Mouse (Mus musculus) heart, embryonic 14.5 days (tissue): Measurements from ENCODE around the gene Myof. TPM values are rescaled to one million over a fixed set of nuclear protein-coding genes. Genes with fewer than 3 reads are reported as not detected.

Source experiments
- ATAC-seq: fragments of 200-750 bp; cut with Nextera tagmentation; 2 replicates; pipeline ENCODE4 v1.8.0; 2017; ENCODE audit warnings: low read depth, moderate TSS enrichment; ENCODE audit not compliant: insufficient number of reproducible peaks, insufficient read depth, low FRiP score
- H3K27ac ChIP-seq, 2 experiments: fragments of 200-500 bp in 1 of 2; fragments of 300-500 bp in 1 of 2; sonication (generic) in 1 of 2; replicated peaks in 1 of 2; 2 replicates each; pipeline ENCODE4 v1.5.1; 2012 to 2014; ENCODE audit warnings: low read depth in 2 of 2, low read length in 2 of 2, control low read depth in 1 of 2, mild to moderate bottlenecking in 1 of 2, mixed read lengths in 1 of 2; ENCODE audit not compliant: control insufficient read depth in 1 of 2, insufficient read depth in 1 of 2
- H3K27me3 ChIP-seq: fragments of 300-500 bp; sonication (generic); 2 replicates; pipeline ENCODE4 v1.6.1; 2014; ENCODE audit warnings: mild to moderate bottlenecking, low read length, control low read depth; ENCODE audit not compliant: control insufficient read depth, insufficient read depth
- H3K36me3 ChIP-seq: fragments of 300-500 bp; sonication (generic); 2 replicates; pipeline ENCODE4 v1.6.1; 2014; ENCODE audit warnings: mild to moderate bottlenecking, control low read depth, low read length, mixed read lengths; ENCODE audit not compliant: control insufficient read depth, insufficient read depth
- H3K4me1 ChIP-seq, 2 experiments: fragments of 200-500 bp in 1 of 2; fragments of 300-500 bp in 1 of 2; sonication (generic) in 1 of 2; 2 replicates each; pipeline ENCODE4 v1.6.1; 2012 to 2014; ENCODE audit warnings: low read length in 2 of 2, control low read depth in 1 of 2, mixed read lengths in 1 of 2; ENCODE audit not compliant: control insufficient read depth in 2 of 2, insufficient read depth in 2 of 2
- H3K4me2 ChIP-seq: fragments of 300-500 bp; sonication (generic); 2 replicates; pipeline ENCODE4 v1.6.1; 2014; ENCODE audit warnings: mild to moderate bottlenecking, low read length
- H3K4me3 ChIP-seq, 2 experiments: fragments of 200-500 bp in 1 of 2; fragments of 300-500 bp in 1 of 2; sonication (generic) in 1 of 2; 2 replicates each; pipeline ENCODE4 v1.5.1; 2012 to 2014; ENCODE audit warnings: low read length in 2 of 2, mild to moderate bottlenecking in 2 of 2, control low read depth in 1 of 2, low read depth in 1 of 2, moderate library complexity in 1 of 2; ENCODE audit not compliant: control insufficient read depth in 1 of 2, insufficient read depth in 1 of 2
- H3K9ac ChIP-seq: fragments of 300-500 bp; sonication (generic); 2 replicates; pipeline ENCODE4 v1.6.1; 2014; ENCODE audit warnings: mild to moderate bottlenecking, low read length
- H3K9me3 ChIP-seq: fragments of 300-500 bp; sonication (generic); 2 replicates; pipeline ENCODE4 v1.6.1; 2016; ENCODE audit warnings: low read length, control low read depth; ENCODE audit not compliant: control insufficient read depth
- WGBS: fragments of 180-500 bp; shearing (Covaris S2); extraction: QIAGEN DNeasy Blood & Tissue Kit; methylation state at CpG from one replicate; pipeline ENCODE4 v1.1.7; 2014; 5-methylcytosine and 5-hydroxymethylcytosine counted together
- polyA plus RNA-seq: library from polyadenylated mRNA; unstranded; fragments of >200 nt; fragmentation: Nextera tagmentation; extraction: Ambion mirVana; gene quantifications from 2 replicates; pipeline ENCODE4 v1.2.1, GENCODE M21; 2014

Myof gene
- polyA plus RNA-seq, 1 experiment from 2014 or later, result 5.3 TPM

DNA sequence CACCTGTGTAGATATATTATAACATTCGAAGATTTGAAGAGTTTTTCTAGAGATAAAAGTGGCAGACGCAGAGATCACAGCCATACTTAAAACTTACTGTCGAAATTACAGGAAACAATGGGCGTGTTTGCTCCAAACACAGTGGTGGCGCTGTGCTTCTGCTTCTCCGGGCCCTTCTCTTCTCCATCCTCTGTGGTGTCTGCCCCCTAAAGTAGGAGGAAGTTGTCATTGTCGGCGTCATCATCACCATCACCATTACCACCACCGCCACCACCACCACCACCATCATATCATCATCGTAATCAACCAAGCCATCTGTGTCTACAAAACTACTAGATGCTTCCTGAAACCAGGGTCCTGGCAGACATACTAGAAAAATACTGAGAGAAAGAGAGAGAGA, 104.2 kb downstream of the Myof start:
- ATAC-seq, result no peak
- no peaks in the 10 kb centered on the region for H3K9me3 ChIP-seq
- WGBS, result 80% methylated on average over 10 of the region's 10 CpGs
- no peaks in the 10 kb centered on the region for H3K27me3 ChIP-seq
- no peaks in the 10 kb centered on the region for H3K36me3 ChIP-seq
- no peak overlapping the region for H3K9ac ChIP-seq
- H3K4me2 ChIP-seq, result no peak overlapping the region
- H3K27ac ChIP-seq, result no peak overlapping the region
- H3K4me3 ChIP-seq, result no peak overlapping the region
- H3K4me1 ChIP-seq, result no peaks in the 10 kb centered on the region

DNA sequence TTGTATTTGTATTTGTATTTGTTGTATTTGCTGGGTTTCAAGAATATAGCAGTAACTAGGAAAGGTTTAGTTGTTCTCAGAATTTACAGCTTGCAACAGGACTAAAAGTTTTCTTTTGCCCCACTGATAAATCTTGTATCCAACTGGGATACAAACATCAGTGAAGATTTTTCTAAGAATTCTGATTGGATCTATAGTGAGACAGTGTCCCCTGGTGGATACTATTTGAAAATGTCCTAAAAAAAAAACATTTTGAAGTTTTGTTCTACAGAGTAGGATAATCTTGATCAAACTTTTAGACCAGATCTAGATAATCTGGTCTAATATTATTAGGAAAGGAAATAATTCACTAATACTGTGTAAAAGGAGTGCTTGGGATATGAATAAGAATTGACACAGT, 106.3 kb downstream of the Myof start:
- no peak overlapping the region for H3K9ac ChIP-seq
- no peaks in the 10 kb centered on the region for H3K9me3 ChIP-seq
- no peak overlapping the region for H3K4me2 ChIP-seq
- ATAC-seq, result no peak
- no peaks in the 10 kb centered on the region for H3K4me1 ChIP-seq
- H3K27ac ChIP-seq, result no peak overlapping the region
- no peaks in the 10 kb centered on the region for H3K36me3 ChIP-seq
- H3K27me3 ChIP-seq, result no peaks in the 10 kb centered on the region
- no peak overlapping the region for H3K4me3 ChIP-seq

DNA sequence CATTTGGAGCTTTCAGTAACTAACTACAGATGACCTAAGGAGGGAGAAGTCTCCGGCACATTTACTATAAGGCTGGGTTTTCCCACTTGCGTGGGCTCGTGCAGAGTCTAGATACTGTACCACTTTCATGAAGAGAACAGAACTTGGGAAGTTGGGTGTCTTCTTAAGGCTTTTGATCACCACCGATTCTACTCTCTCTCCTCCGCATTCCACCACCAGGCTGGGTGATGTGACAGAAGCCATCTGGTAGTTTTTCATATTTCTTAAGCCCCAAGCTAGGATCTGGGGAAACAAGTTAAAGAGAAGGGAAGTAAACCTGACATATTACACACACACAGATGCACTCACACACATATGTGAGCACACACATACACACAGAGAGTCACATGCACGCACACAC, 108.7 kb downstream of the Myof start:
- no peak overlapping the region for H3K9ac ChIP-seq
- H3K4me1 ChIP-seq, result no peaks in the 10 kb centered on the region
- 78% methylated on average over 6 of the region's 6 CpGs for WGBS
- no peaks in the 10 kb centered on the region for H3K27me3 ChIP-seq
- no peaks in the 10 kb centered on the region for H3K36me3 ChIP-seq
- no peaks in the 10 kb centered on the region for H3K9me3 ChIP-seq
- H3K27ac ChIP-seq, result no peak overlapping the region
- ATAC-seq, result no peak
- no peak overlapping the region for H3K4me3 ChIP-seq
- H3K4me2 ChIP-seq, result no peak overlapping the region

DNA sequence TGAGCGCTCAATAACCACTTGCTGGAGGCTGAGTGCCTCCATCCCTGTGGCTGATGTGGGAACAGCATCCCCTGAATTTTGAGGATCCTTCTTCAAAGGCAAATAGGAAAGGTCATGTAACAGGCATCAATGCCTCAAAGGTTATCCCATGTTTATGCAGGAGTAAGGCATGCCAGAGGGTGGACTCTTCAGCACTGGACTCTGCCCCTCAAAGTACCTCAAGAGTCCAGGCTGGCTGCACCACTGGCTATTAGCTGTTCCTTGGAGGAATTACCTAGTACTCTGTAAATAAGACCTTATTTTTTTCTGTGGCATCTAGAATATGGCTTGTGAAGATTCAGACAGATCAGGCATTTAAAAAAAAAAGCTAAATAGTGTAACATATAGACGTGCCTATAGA, 111.2 kb downstream of the Myof start:
- Histone ChIP-seq H3K4me3 (no peak overlapping the region), H3K9me3 (no peaks in the 10 kb centered on the region), H3K27me3 (no peaks in the 10 kb centered on the region), H3K4me2 (no peak overlapping the region), H3K27ac (no peak overlapping the region), H3K36me3 (no peaks in the 10 kb centered on the region), H3K4me1 (no peaks in the 10 kb centered on the region), H3K9ac (no peak overlapping the region)
- 91% methylated on average over 2 of the region's 2 CpGs for WGBS
- no peak for ATAC-seq

DNA sequence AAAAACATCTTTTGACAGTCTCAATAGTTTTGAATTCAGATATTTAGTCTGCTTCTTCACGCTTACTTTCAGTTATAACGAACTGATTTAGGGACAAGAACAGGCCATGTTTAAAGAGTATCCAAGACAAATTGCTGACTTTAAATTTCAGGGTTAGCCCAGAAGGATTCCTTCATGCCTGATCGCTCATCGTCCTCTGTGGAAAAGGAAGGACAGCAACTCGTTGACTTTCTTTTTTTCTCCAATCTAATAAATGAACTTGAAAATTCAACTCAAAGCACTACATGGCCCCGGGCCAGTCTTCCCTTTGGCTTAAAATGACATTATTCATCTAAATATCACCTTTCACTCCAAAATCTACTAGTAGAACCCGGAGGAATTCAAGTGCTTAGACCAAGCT, 115.5 kb downstream of the Myof start:
- Histone ChIP-seq H3K36me3 (no peaks in the 10 kb centered on the region), H3K4me3 (no peak overlapping the region), H3K27ac (no peak overlapping the region), H3K27me3 (no peaks in the 10 kb centered on the region), H3K4me2 (no peak overlapping the region), H3K9me3 (no peaks in the 10 kb centered on the region), H3K9ac (no peak overlapping the region), H3K4me1 (no peaks in the 10 kb centered on the region)
- 87% methylated on average over 7 of the region's 7 CpGs for WGBS
- ATAC-seq, result no peak

DNA sequence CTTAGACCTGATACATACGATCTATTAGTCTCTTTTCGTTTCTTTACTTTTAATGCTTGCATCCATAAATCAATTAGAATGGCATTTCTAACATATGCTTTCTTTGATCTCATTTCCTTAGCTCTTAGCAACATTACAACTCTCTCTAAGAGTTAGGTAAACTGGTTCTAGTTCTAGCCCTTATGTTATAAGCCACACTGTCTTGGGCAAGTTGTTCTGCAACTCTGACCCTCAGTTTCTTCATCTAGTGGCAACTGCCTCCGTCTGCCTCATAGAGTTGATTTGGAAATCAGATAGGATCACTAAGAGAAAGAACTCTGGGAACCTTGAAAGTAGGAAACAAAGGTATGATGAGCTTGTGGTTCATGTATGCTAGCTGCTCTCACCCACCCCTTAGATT, 118.1 kb downstream of the Myof start:
- 78% methylated on average over 3 of the region's 3 CpGs for WGBS
- Histone ChIP-seq H3K36me3 (no peaks in the 10 kb centered on the region), H3K9ac (no peak overlapping the region), H3K4me3 (no peak overlapping the region), H3K9me3 (no peaks in the 10 kb centered on the region), H3K27me3 (no peaks in the 10 kb centered on the region), H3K4me2 (no peak overlapping the region), H3K4me1 (no peaks in the 10 kb centered on the region), H3K27ac (no peak overlapping the region)
- no peak for ATAC-seq

DNA sequence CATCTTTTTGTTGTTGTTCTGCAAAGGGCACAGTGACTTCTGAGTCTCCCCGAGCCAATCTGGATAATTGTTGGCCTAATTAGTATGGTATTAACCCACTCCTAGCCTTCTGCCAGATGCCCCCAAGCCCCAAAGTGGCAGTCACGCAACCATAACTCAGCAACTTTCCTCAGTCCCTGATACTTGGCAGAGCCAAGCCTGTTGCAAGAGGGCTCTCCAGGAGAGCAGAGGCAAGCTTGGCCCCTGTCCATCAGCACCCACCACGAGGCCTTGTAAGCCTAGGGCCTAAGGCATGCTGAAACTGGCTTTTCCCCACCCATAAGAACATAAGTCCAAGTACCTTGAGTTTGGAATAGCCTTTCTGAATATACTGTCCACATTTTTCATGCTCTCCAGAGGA, 119.1 kb downstream of the Myof start:
- Histone ChIP-seq H3K9me3 (no peaks in the 10 kb centered on the region), H3K4me2 (no peak overlapping the region), H3K27ac (no peak overlapping the region), H3K36me3 (no peaks in the 10 kb centered on the region), H3K27me3 (no peaks in the 10 kb centered on the region), H3K4me3 (no peak overlapping the region), H3K9ac (no peak overlapping the region), H3K4me1 (0 out of 4 replicates have a peak, but pooled peaks cover 0 to 4% of the 10 kb centered on the region in 2 experiments)
- no peak for ATAC-seq
- WGBS, result 27% methylated on average over 3 of the region's 3 CpGs

DNA sequence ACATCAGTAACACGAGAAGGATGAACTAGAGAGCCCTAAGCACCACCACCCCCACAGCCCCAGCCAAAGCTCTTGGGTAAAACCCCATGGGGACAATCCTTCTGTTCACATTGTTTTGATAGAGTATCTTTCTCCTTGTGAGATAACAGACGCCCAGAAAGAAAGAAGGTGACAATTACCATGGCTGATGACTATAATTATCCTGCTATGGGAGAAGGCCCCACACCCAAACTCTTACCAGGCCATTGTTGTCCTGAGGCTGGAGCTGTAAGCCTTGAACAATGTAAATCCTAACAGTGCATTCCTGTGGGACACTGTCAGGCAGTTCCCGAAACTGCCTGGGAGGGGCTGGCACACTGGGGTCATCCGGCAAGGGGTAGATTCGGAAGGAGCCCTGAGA, 122.3 kb downstream of the Myof start:
- no peak for ATAC-seq
- no peak overlapping the region for H3K9ac ChIP-seq
- H3K4me2 ChIP-seq, result no peak overlapping the region
- H3K4me3 ChIP-seq, result no peak overlapping the region
- no peaks in the 10 kb centered on the region for H3K9me3 ChIP-seq
- H3K4me1 ChIP-seq, result 0 out of 4 replicates have a peak, but pooled peaks cover 0 to 4% of the 10 kb centered on the region in 2 experiments
- H3K27me3 ChIP-seq, result no peaks in the 10 kb centered on the region
- H3K36me3 ChIP-seq, result 0 out of 2 replicates have a peak, but pooled peaks cover 2% of the 10 kb centered on the region
- 40% methylated on average over 5 of the region's 5 CpGs for WGBS
- no peak overlapping the region for H3K27ac ChIP-seq
